Mouse (Mus musculus) WW6 (cell line): ENCODE measurements around the gene Acsl1.
A peak's percentile ranks its signal among the peaks of the same experiment; 100 is the strongest.

Source experiments
- DNase-seq: peaks from one replicate; pipeline ENCODE4 v3.0.0-alpha.2; 2013; ENCODE audit warnings: low read depth, low spot score

Gene Acsl1

GRCm38 (mm10) chr8:46559428-46559827, 88.6 kb downstream of the Acsl1 start:
- no peak for DNase-seq

- DNase-seq: no peak
These were observed 91.5 kb downstream of the Acsl1 start for GRCm38 (mm10) chr8:46562333-46562732.

- DNase-seq: no peak
These were observed 96.2 kb downstream of the Acsl1 start for GRCm38 (mm10) chr8:46566914-46567529.

- no peak for DNase-seq
These were observed 97.1 kb downstream of the Acsl1 start for GRCm38 (mm10) chr8:46567946-46568345.

- DNase-seq: no peak
These were observed 98.1 kb downstream of the Acsl1 start for GRCm38 (mm10) chr8:46568942-46569341.

- no peak for DNase-seq
These were observed 99.0 kb downstream of the Acsl1 start for GRCm38 (mm10) chr8:46569659-46570441.

- DNase-seq: no peak
These were observed 99.8 kb downstream of the Acsl1 start for GRCm38 (mm10) chr8:46570673-46571072.

GRCm38 (mm10) chr8:46573446-46573845, 102.6 kb downstream of the Acsl1 start:
- DNase-seq: no peak

- no peak for DNase-seq
These were observed 103.1 kb downstream of the Acsl1 start for GRCm38 (mm10) chr8:46573964-46574363.

- DNase-seq: no peak
These were observed 108.0 kb downstream of the Acsl1 start for GRCm38 (mm10) chr8:46578794-46579193.

- DNase-seq: peak; percentile 13
These were observed 113.5 kb downstream of the Acsl1 start for GRCm38 (mm10) chr8:46584328-46584727.

- no peak for DNase-seq
These were observed 114.7 kb downstream of the Acsl1 start for GRCm38 (mm10) chr8:46585576-46585975.
